Mouse (Mus musculus): Measurements from ENCODE around the gene Tll2.

- no peak for TF ChIP-seq CTCF (IDR thresholded peaks at IDR 0.05)
- TF ChIP-seq EP300 (IDR thresholded peaks at IDR 0.05): no peak
Observed at GRCm38 (mm10) chr19:41246271-41246670, 39.6 kb upstream of the Tll2 start.

Data from lung, postnatal 0 days (tissue).